Mouse (Mus musculus) left cerebral cortex, postnatal 36 days (tissue): ENCODE data around the gene Ffar1. TPM values are rescaled to one million over a fixed set of nuclear protein-coding genes. Genes with fewer than 3 reads are reported as not detected.
"Not testable (repeated sequence)": the region's sequence is repeated elsewhere in the genome, so short reads cannot be mapped to it uniquely, and the experiment has no call there.

Source experiments
- DNase-seq, 2 experiments: peaks; one replicate each; pipeline ENCODE4 v3.0.0; 2021 to 2022; ENCODE audit warnings: low spot score in 2 of 2, mixed read lengths in 1 of 2
- intact Hi-C: fragments of 180-260 bp; cut with DNase I; formaldehyde crosslinking; loops from one replicate; pipeline ENCODE4 v1.15.1; 2025
- total RNA-seq, 2 experiments: library from RNA; stranded (reverse); gene quantifications; 2 replicates each; pipeline ENCODE4 v1.2.3; 2021

Ffar1 gene
- total RNA-seq, 2 experiments from 2014 or later, result not detected

GRCm38 (mm10) chr7:30857746-30858145 lies 3.6 kb downstream of the Ffar1 start:
- DNase-seq, result no peak
- intact Hi-C loops, result loop anchor here (5.0 kb wide), 1 partner anchor 45 kb away; no protein-coding TSS in a partner anchor

GRCm38 (mm10) chr7:30856078-30856477 lies 5.3 kb downstream of the Ffar1 start, which contains the start of gene Ffar3:
Ffar3 (minus strand) TSS chr7:30856178.
- no peak for DNase-seq
- intact Hi-C loops, result loop anchor here (5.0 kb wide), 1 partner anchor 44 kb away; no protein-coding TSS in a partner anchor

DNA sequence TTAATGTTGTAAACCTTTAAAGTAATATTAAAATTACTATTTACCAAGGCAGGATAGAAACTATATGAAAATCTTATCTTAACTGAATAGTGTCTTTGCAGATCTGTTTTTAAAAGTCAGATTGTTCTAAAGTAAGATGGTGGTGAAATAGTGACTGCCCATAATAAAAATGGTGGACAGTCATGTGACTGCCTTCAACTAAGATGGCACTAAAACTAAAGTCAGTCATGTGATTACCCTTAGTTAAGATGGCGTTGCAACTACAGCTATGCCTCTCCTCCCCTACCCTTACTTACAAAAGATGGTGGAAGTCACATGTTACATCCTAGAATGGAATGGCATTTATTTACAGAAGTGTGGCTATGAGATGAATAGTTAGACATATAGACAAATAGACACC lies 9.9 kb downstream of the Ffar1 start:
- intact Hi-C loops, result no loop called here
- no peak for DNase-seq

DNA sequence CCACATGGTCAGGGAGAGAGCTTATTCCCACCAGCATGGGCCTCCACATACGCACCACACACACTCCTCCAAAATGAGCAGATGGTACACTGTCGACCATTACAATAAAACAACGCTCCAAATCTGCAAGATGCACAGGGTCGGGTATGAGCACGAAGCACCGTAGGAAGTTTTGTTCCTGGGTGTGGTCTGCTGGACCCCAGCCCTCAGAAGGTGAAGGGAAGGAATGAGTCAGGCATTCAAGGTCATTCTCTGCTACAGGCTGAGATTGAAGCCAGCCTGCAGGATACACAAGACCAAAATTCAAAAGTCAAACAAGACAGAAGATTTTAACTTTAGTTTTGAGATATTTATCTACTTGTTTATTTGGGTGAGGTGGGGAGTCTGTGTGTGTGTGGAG lies 13.4 kb downstream of the Ffar1 start:
- DNase-seq, result no peak
- intact Hi-C loops, result no loop called here

DNA sequence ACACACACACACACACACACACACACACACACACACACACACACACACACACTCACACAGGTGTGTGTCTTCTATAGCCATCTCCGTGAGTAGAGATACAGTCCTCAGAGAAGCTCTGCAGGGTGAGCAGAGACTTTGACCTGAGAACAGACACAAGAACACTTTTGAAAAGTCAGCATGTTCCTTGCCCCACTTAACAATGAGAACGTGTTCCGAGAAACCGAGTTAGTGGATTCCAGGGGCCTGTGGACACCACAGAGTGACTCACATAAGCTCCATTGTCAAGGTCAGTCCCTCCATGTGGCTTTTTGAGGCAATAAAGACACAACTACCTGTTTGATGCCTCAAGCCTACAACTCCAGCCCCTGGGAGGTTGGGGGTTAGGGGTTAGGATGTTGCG lies 14.0 kb downstream of the Ffar1 start:
- intact Hi-C loops, result no loop called here
- no peak for DNase-seq

- intact Hi-C loops, result no loop called here
- DNase-seq, result no peak
Observed at GRCm38 (mm10) chr7:30846505-30847053, 14.8 kb downstream of the Ffar1 start.

DNA sequence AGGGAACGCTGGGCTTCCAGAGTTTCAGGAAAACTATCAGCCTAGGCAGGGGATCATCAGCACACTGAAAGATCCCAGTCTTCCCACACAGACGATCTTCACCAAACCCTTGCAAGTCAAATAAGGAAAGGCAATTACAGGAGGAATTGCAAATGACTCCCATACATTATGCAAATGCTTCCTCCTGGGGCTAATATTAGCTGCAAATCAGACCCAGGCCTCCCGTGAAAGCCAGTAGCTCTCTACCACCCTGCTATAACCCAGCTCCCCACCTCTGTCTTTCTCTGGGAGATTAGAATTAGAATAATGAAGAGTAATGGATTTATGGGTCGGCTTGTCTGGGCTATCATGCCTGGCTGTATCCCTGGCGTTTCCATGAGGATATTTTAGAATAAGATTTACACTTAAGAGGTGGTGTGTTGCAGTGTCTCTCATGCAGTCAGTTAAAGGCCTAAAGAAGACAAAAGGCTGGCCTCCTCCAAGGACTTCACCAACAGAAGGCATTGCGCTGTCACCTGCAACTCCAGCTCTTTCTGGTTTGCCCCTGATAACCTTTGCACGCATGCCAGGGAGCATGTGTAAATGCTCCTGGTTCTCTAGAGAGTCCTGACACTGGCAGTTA lies 16.6 kb downstream of the Ffar1 start:
- no peak for DNase-seq
- intact Hi-C loops, result no loop called here

GRCm38 (mm10) chr7:30842092-30842491 lies 19.3 kb downstream of the Ffar1 start:
- intact Hi-C loops, result no loop called here
- no peak for DNase-seq

GRCm38 (mm10) chr7:30841379-30841778 lies 20.0 kb downstream of the Ffar1 start:
- intact Hi-C loops, result no loop called here

DNA sequence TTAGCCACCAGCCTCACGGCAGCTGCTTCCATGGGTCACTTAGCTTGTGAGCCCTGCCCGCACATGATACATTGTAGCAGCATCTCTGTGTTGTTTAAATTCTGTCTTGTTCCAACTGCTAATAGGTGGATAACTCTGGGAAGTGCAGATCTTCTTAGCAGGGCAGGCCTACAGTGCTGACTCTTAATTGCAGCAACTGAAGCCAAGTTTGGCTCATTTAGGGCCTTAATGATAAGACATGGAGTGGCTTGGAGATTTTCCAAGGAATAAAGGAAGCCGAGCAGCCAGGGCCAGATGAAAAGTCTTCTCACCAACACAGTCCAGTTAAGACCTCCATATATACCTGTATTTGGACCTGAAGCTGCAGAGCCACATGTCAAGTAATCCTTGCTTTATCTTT lies 21.1 kb downstream of the Ffar1 start:
- intact Hi-C loops, result no loop called here
- DNase-seq, result no peak

More at GRCm38 (mm10) chr7:30841379-30841778, 20.0 kb downstream of the Ffar1 start:
- no peak for DNase-seq

DNA sequence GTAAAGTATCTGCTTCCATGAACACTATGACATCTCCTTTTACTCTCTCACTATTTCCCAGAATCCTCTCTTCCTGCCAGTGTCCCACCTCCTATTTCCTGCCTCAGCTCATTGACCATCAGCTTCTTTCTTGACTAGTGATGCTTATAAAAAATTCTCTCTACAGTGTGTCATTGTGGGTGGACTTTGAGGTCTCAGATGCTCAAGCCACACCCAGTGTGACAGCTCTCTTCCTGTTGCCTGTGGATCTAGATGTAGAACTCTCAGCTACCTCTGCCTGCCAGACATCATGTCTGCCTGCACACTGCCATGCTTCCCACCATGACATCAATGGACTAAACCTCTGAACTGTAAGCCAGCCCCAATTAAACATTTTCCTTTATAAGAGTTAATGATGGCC lies 24.1 kb downstream of the Ffar1 start:
- DNase-seq, result no peak
- intact Hi-C loops, result no loop called here

DNA sequence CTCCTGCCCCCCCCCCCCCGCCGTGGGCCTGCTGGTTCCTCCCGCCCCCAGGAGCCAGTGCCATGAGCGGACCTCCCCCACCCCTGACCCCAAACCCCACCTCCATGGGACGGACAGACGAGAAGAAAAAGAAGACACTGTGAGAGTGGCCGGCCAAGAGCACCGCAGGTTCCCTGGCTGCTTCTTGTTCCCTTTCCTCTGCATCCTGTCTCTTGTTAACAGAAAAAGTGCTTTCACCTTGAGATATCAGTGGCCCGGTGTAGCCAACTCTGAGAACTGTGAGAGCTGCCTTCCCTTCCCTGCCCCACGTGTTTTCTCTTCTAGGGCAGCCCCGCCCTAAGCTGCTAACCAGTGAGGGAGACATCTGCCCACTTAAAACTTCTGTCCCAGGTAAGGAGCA lies 28.7 kb downstream of the Ffar1 start:
- intact Hi-C loops, DNase-seq: not testable (repeated sequence)

- intact Hi-C loops, result no loop called here
- no peak for DNase-seq
Observed at GRCm38 (mm10) chr7:30832261-30832660, 29.1 kb downstream of the Ffar1 start.

GRCm38 (mm10) chr7:30829428-30829827 lies 31.9 kb downstream of the Ffar1 start:
- DNase-seq, result no peak
- intact Hi-C loops, result no loop called here

DNA sequence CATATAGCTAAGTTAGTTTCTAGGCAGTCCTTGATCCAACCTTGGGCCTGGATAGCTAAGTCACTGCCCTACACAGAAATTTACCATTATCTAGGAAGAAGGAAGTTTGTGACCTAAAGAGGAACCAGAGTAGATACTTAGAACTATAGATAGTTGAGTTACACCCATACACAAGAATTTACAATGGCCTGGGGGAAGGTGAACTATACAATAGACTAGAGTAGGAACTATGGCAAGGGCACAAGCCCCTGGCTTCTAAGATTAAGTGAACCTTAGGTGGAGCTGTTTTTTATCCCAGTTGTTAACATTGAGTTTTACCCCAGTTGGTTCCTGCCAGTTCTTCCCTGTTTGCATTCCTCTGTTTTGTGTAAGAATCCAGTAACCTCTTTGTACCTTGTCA lies 32.5 kb downstream of the Ffar1 start:
- not testable (repeated sequence) for DNase-seq

GRCm38 (mm10) chr7:30826660-30827059 lies 34.7 kb downstream of the Ffar1 start:
- no peak for DNase-seq
- intact Hi-C loops, result no loop called here

More for the DNA sequence above, 32.5 kb downstream of the Ffar1 start:
- intact Hi-C loops, result not testable (repeated sequence)

GRCm38 (mm10) chr7:30824306-30824705 lies 37.1 kb downstream of the Ffar1 start:
- intact Hi-C loops, result no loop called here
- DNase-seq, result no peak

DNA sequence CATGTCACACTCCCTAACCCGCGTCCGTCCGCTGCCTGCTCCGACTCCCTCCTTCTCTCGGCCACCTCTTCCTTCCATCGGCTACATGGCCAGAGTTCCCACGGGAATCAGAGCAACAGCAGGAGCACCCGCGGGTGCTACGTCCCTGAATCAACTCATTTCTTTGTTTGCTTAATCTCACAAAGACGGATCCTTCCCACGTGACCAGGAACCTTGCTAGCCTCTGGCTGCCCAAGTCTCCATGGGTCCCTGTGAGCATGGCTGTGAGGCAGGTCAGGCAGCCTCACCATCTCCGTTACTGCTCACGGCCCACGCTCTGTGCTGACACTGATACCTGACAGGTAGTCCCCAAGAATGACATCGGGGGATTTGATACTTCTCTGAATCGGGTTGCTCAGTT lies 37.7 kb downstream of the Ffar1 start, which contains the start of gene Ffar2:
Ffar2 (minus strand) TSS at position 101 of the 400 bp plus-strand sequence.
- no peak for DNase-seq
- intact Hi-C loops, result no loop called here

GRCm38 (mm10) chr7:30821532-30821931 lies 39.8 kb downstream of the Ffar1 start:
- intact Hi-C loops, result no loop called here
- no peak for DNase-seq

- intact Hi-C loops, result no loop called here
- no peak for DNase-seq
Observed at GRCm38 (mm10) chr7:30820854-30821445, 40.4 kb downstream of the Ffar1 start.

DNA sequence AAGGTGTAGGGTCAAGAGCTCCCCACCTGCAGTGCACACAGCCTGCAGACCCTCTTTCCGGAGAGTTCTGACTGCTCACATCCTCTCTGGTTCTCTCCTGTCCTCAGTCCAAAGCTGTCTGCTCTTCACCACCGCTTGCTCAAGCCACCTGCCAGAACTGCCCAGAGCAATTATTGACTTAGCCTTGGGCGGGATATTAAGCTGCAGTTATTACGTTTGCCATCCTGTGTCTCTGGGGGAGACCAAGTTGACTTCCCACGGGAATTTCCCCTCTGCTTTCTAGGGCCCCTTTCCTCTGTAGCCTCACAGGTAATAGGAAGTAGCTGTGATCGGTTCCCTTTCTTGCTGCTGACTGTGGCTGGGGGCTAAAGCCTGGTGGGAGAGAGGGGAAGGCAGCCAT lies 41.2 kb downstream of the Ffar1 start:
- intact Hi-C loops, result no loop called here
- DNase-seq, result no peak
